Mouse (Mus musculus) CH12.LX (cell line): ENCODE results near the gene Rbpjl. TPM values are rescaled to one million over a fixed set of nuclear protein-coding genes. Genes with fewer than 3 reads are reported as not detected.

ENCODE experiments used
- DNase-seq: peaks from one replicate; pipeline ENCODE4 v3.0.0-alpha.2; 2013; ENCODE audit errors: extremely low read depth
- H3K27ac ChIP-seq: 2 replicates; pipeline ENCODE4 v1.5.1; 2012; ENCODE audit warnings: low read depth, mild to moderate bottlenecking, control low read depth, moderate library complexity; ENCODE audit not compliant: insufficient read depth
- H3K27me3 ChIP-seq: replicated peaks from 2 replicates; pipeline ENCODE3; 2012; ENCODE audit warnings: inconsistent platforms
- H3K36me3 ChIP-seq, 2 experiments: replicated peaks in 1 of 2; 2 replicates each; pipeline versions ENCODE3 to v1.6.1; 2012; ENCODE audit warnings: inconsistent platforms in 1 of 2, low read length in 1 of 2, mild to moderate bottlenecking in 1 of 2, mixed read lengths in 1 of 2, moderate library complexity in 1 of 2; ENCODE audit not compliant: control insufficient read depth in 1 of 2, insufficient read depth in 1 of 2
- H3K4me1 ChIP-seq, 2 experiments: 2 replicates each; pipeline ENCODE4 v1.6.1; 2012; ENCODE audit warnings: inconsistent platforms in 1 of 2, moderate library complexity in 1 of 2; ENCODE audit not compliant: insufficient read depth in 2 of 2, control insufficient read depth in 1 of 2
- H3K4me2 ChIP-seq: 2 replicates; pipeline ENCODE4 v1.6.1; 2012; ENCODE audit warnings: low read depth, mild to moderate bottlenecking, control low read depth; ENCODE audit not compliant: poor library complexity, insufficient read depth, severe bottlenecking
- H3K4me3 ChIP-seq, 3 experiments: fragments of 150-350 bp in 1 of 3; sonication (generic) in 1 of 3; replicated peaks in 1 of 3; 2 replicates each; pipeline versions ENCODE3 to v1.5.1; 2011 to 2012; ENCODE audit warnings: low read depth in 2 of 3, low read length in 2 of 3, mild to moderate bottlenecking in 2 of 3, moderate library complexity in 2 of 3, control low read depth in 1 of 3, improper control_type of control experiment in 1 of 3, inconsistent platforms in 1 of 3, mixed read lengths in 1 of 3; ENCODE audit not compliant: poor library complexity in 1 of 3
- H3K79me2 ChIP-seq: replicated peaks from 2 replicates; pipeline ENCODE4 v1.6.1; 2012; ENCODE audit warnings: mild to moderate bottlenecking, moderate library complexity; ENCODE audit not compliant: control insufficient read depth, poor library complexity, insufficient read depth, severe bottlenecking; ENCODE audit errors: extremely low read depth
- H3K9ac ChIP-seq: 2 replicates; pipeline ENCODE4 v1.6.1; 2012; ENCODE audit warnings: low read depth, mild to moderate bottlenecking, control low read depth, moderate library complexity; ENCODE audit not compliant: insufficient read depth
- H3K9me3 ChIP-seq: replicated peaks from 2 replicates; pipeline ENCODE3; 2012; ENCODE audit warnings: low read length, inconsistent platforms, mixed read lengths
- BHLHE40 ChIP-seq: IDR thresholded peaks from 2 replicates; pipeline ENCODE4 v1.6.1; 2011; ENCODE audit warnings: mild to moderate bottlenecking, low read depth, low read length, improper control_type of control experiment
- CHD1 ChIP-seq: IDR thresholded peaks from 2 replicates; pipeline ENCODE4 v1.6.1; 2012; ENCODE audit warnings: low read depth, low read length, improper control_type of control experiment, inconsistent platforms
- CHD2 ChIP-seq: IDR thresholded peaks from 2 replicates; pipeline ENCODE4 v1.6.1; 2011; ENCODE audit warnings: low read length, improper control_type of control experiment
- CTCF ChIP-seq, 2 experiments: IDR thresholded peaks in 1 of 2; conservative IDR thresholded peaks in 1 of 2; 2 replicates each; pipeline ENCODE4 v1.5.1; 2011 to 2012; ENCODE audit warnings: low read depth in 2 of 2, low read length in 2 of 2, improper control_type of control experiment in 1 of 2, inconsistent platforms in 1 of 2, mild to moderate bottlenecking in 1 of 2, moderate library complexity in 1 of 2
- E2F4 ChIP-seq: IDR thresholded peaks from 2 replicates; pipeline ENCODE4 v1.6.1; 2011; ENCODE audit warnings: low read depth, low read length, improper control_type of control experiment; ENCODE audit not compliant: insufficient replicate concordance
- ELF1 ChIP-seq: IDR thresholded peaks from 2 replicates; pipeline ENCODE4 v1.6.1; 2014; ENCODE audit warnings: low read depth, mild to moderate bottlenecking, inconsistent platforms, low read length, improper control_type of control experiment
- EP300 ChIP-seq: IDR thresholded peaks from 2 replicates; pipeline ENCODE4 v1.6.1; 2011; ENCODE audit warnings: low read length, improper control_type of control experiment
- ETS1 ChIP-seq: conservative IDR thresholded peaks from 2 replicates; pipeline ENCODE4 v1.6.1; 2012; ENCODE audit warnings: low read depth, mild to moderate bottlenecking, inconsistent platforms, low read length, improper control_type of control experiment, moderate library complexity
- GABPA ChIP-seq: IDR thresholded peaks from 2 replicates; pipeline ENCODE4 v1.6.1; 2012; ENCODE audit warnings: low read depth, low read length, improper control_type of control experiment, inconsistent platforms; ENCODE audit not compliant: insufficient replicate concordance
- HCFC1 ChIP-seq: IDR thresholded peaks from 2 replicates; pipeline ENCODE4 v1.6.1; 2012; ENCODE audit warnings: low read depth, mild to moderate bottlenecking, inconsistent platforms, low read length, improper control_type of control experiment
- IRF4 ChIP-seq: IDR thresholded peaks from 2 replicates; pipeline ENCODE4 v1.6.1; 2014; ENCODE audit warnings: low read depth, mild to moderate bottlenecking, inconsistent platforms, low read length, improper control_type of control experiment
- JUN ChIP-seq: IDR thresholded peaks from 2 replicates; pipeline ENCODE4 v1.6.1; 2011; ENCODE audit warnings: low read depth, mild to moderate bottlenecking, low read length, improper control_type of control experiment, moderate library complexity; ENCODE audit not compliant: insufficient read depth
- JUND ChIP-seq: conservative IDR thresholded peaks from 2 replicates; pipeline ENCODE4 v1.6.1; 2011; ENCODE audit warnings: low read depth, low read length, improper control_type of control experiment
- KAT2A ChIP-seq: IDR thresholded peaks from 2 replicates; pipeline ENCODE4 v1.6.1; 2012; ENCODE audit warnings: low read length, improper control_type of control experiment, inconsistent platforms; ENCODE audit not compliant: insufficient replicate concordance
- MAFK ChIP-seq: IDR thresholded peaks from 2 replicates; pipeline ENCODE4 v1.6.1; 2011; ENCODE audit warnings: low read length, improper control_type of control experiment; ENCODE audit not compliant: insufficient replicate concordance
- MAX ChIP-seq: IDR thresholded peaks from 2 replicates; pipeline ENCODE4 v1.6.1; 2011; ENCODE audit warnings: low read length, improper control_type of control experiment
- MAZ ChIP-seq: IDR thresholded peaks from 2 replicates; pipeline ENCODE4 v1.6.1; 2012; ENCODE audit warnings: low read depth, mild to moderate bottlenecking, inconsistent platforms, low read length, improper control_type of control experiment, moderate library complexity
- MEF2A ChIP-seq: IDR thresholded peaks from 2 replicates; pipeline ENCODE4 v1.6.1; 2014; ENCODE audit warnings: low read depth, mild to moderate bottlenecking, inconsistent platforms, low read length, improper control_type of control experiment, borderline replicate concordance
- MXI1 ChIP-seq: IDR thresholded peaks from 2 replicates; pipeline ENCODE4 v1.6.1; 2011; ENCODE audit warnings: mild to moderate bottlenecking, low read depth, low read length, improper control_type of control experiment
- MYC ChIP-seq: IDR thresholded peaks from 2 replicates; pipeline ENCODE4 v1.6.1; 2011; ENCODE audit warnings: low read depth, mild to moderate bottlenecking, improper control_type of control experiment, low read length
- NELFE ChIP-seq: IDR thresholded peaks from 2 replicates; pipeline ENCODE4 v1.6.1; 2011; ENCODE audit warnings: low read depth, low read length, improper control_type of control experiment
- NRF1 ChIP-seq: IDR thresholded peaks from 2 replicates; pipeline ENCODE4 v1.6.1; 2014; ENCODE audit warnings: low read depth, mild to moderate bottlenecking, inconsistent platforms, low read length, improper control_type of control experiment, moderate library complexity
- PAX5 ChIP-seq: IDR thresholded peaks from 2 replicates; pipeline ENCODE4 v1.6.1; 2012; ENCODE audit warnings: low read length, inconsistent platforms, mixed read lengths
- POLR2A ChIP-seq: IDR thresholded peaks from 2 replicates; pipeline ENCODE4 v1.6.1; 2011; ENCODE audit warnings: low read depth, mild to moderate bottlenecking, improper control_type of control experiment, low read length
- POLR2AphosphoS2 ChIP-seq: IDR thresholded peaks from 2 replicates; pipeline ENCODE4 v1.6.1; 2011; ENCODE audit warnings: low read depth, low read length, improper control_type of control experiment
- RAD21 ChIP-seq: IDR thresholded peaks from 2 replicates; pipeline ENCODE4 v1.6.1; 2011; ENCODE audit warnings: low read depth, mild to moderate bottlenecking, low read length, improper control_type of control experiment, moderate library complexity
- RCOR1 ChIP-seq: conservative IDR thresholded peaks from 2 replicates; pipeline ENCODE4 v1.6.1; 2012; ENCODE audit warnings: low read depth, mild to moderate bottlenecking, inconsistent platforms, low read length, improper control_type of control experiment
- SIN3A ChIP-seq: IDR thresholded peaks from 2 replicates; pipeline ENCODE4 v1.6.1; 2012; ENCODE audit warnings: low read length, improper control_type of control experiment, inconsistent platforms
- SMC3 ChIP-seq: IDR thresholded peaks from 2 replicates; pipeline ENCODE4 v1.6.1; 2011; ENCODE audit warnings: low read depth, low read length, improper control_type of control experiment
- TBP ChIP-seq: conservative IDR thresholded peaks from 2 replicates; pipeline ENCODE4 v1.6.1; 2011; ENCODE audit warnings: low read depth, low read length, improper control_type of control experiment
- TCF12 ChIP-seq: IDR thresholded peaks from 2 replicates; pipeline ENCODE4 v1.6.1; 2014; ENCODE audit warnings: low read depth, mild to moderate bottlenecking, inconsistent platforms, low read length, improper control_type of control experiment
- UBTF ChIP-seq: IDR thresholded peaks from 2 replicates; pipeline ENCODE4 v1.6.1; 2012; ENCODE audit warnings: low read depth, mild to moderate bottlenecking, inconsistent platforms, low read length, improper control_type of control experiment, moderate library complexity
- USF1 ChIP-seq: IDR thresholded peaks from 2 replicates; pipeline ENCODE4 v1.6.1; 2014; ENCODE audit warnings: low read depth, mild to moderate bottlenecking, inconsistent platforms, low read length, improper control_type of control experiment
- USF2 ChIP-seq: conservative IDR thresholded peaks from 2 replicates; pipeline ENCODE4 v1.6.1; 2011; ENCODE audit warnings: low read depth, low read length, improper control_type of control experiment
- ZC3H11A ChIP-seq: IDR thresholded peaks from 2 replicates; pipeline ENCODE4 v1.6.1; 2012; ENCODE audit warnings: low read depth, mild to moderate bottlenecking, inconsistent platforms, low read length, improper control_type of control experiment
- ZKSCAN1 ChIP-seq: IDR thresholded peaks from 2 replicates; pipeline ENCODE4 v1.6.1; 2012; ENCODE audit warnings: low read depth, inconsistent platforms, low read length, improper control_type of control experiment, borderline replicate concordance
- ZMIZ1 ChIP-seq: IDR thresholded peaks from 2 replicates; pipeline ENCODE4 v1.6.1; 2012; ENCODE audit warnings: low read depth, mild to moderate bottlenecking, inconsistent platforms, low read length, improper control_type of control experiment
- ZNF384 ChIP-seq: IDR thresholded peaks from 2 replicates; pipeline ENCODE4 v1.6.1; 2012; ENCODE audit warnings: low read depth, low read length, improper control_type of control experiment, inconsistent platforms
- dilution Hi-C: fragments of 300-500 bp; cut with MboI; formaldehyde crosslinking; loops from 2 replicates; pipeline ENCODE4 v1.14.3; 2020; ENCODE audit warnings: low sequenced_read_pairs; ENCODE audit not compliant: extremely low pct_unique_long_range_greater_than_20kb, extremely low pct_ligation_motif_present
- in situ Hi-C: fragments of 300-500 bp; cut with MboI; formaldehyde crosslinking; loops from 3 replicates; pipeline ENCODE4 v1.14.3; 2019; ENCODE audit warnings: low sequenced_read_pairs, low pct_ligation_motif_present, low pct_unique_long_range_greater_than_20kb, mixed read lengths
- polyA plus RNA-seq: library from polyadenylated mRNA; unstranded; fragments of >175 nt; gene quantifications from 2 replicates; pipeline ENCODE4 v1.2.1, GENCODE M21; 2012; ENCODE audit warnings: low read depth; ENCODE audit not compliant: insufficient read length
- total RNA-seq, 2 experiments: library from RNA; depleted of rRNA; stranded (reverse); fragments of 300-350 nt in 1 of 2; fragments of >200 nt in 1 of 2; gene quantifications; 2 replicates each; pipeline ENCODE4 v1.2.3; 2012 to 2014

Rbpjl gene
- total and polyA plus RNA-seq, 3 experiments: 0.08 TPM; not detected in 2

DNA sequence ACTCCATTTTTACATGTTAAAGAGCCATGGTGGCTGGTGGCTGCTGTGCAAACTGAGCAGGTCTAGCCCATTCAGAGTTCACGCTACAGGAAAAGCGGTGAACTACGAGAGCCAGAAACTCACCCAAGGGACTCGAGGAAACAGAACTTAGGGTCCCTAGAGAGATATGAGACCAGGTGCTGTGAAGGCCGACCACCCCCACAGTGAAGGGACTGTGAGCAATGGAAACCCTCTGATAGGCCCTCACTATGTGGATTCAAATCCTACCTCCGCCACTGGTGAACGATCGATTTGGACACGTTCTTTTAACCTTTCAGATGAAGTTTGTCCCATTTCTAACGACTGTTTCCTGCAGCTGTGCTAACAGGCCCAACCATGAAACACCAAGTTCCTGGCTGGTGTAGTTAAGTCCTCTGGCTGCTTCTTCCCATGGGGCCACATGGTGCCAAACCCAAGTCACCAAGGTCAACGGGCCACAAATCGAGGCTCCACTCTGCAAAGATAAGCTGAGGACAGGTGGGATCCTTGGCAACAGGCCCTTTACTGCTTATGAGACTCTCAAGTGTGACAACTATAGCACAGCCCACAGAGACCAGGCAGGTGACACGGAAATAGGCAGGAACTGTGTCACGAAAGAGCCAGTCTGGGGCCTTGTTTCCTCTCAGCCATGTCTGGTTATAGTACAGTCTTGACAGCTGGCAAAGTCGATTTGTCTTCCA lies 19.9 kb downstream of the Rbpjl start:
- peak overlapping the region; percentile 89 for H3K27ac ChIP-seq
- in situ Hi-C loops: loop anchor here (5.0 to 25.0 kb wide), 2 partner anchors 34 to 314 kb away; partner anchors contain the start of genes Dnttip1, Sys1 and Wfdc3
- no peaks in the 10 kb centered on the region for H3K27me3 ChIP-seq
- H3K36me3 ChIP-seq: peaks cover 29 to 41% of the 10 kb centered on the region in 2 experiments
- H3K4me1 ChIP-seq: peaks cover 19 to 49% of the 10 kb centered on the region in 2 experiments
- peak; percentile 91 for DNase-seq
- H3K4me2 ChIP-seq: peak overlapping the region; percentile 34; the same call in 1 of the 2 replicates
- dilution Hi-C loops: no loop called here
- TF ChIP-seq MAFK (0 out of 2 replicates have a peak, but pooled peaks have one; percentile 26), USF1 (no peak), MXI1 (peak; percentile 41; the same call in 1 of the 2 replicates), JUN (no peak), MYC (peak; percentile 60; the same call in 1 of the 2 replicates), NELFE (no peak), ZNF384 (no peak), EP300 (peak; percentile 82), KAT2A (0 out of 2 replicates have a peak, but pooled peaks have one; percentile 70), TBP (0 out of 2 replicates have a peak, but pooled peaks have one; percentile 34), GABPA (no peak), NRF1 (no peak), SIN3A (no peak; the same call in 1 of the 2 replicates), SMC3 (peak; percentile 4; the same call in 1 of the 2 replicates), POLR2A (0 out of 2 replicates have a peak, but pooled peaks have one; percentile 24), USF2 (no peak; the same call in 1 of the 2 replicates), RCOR1 (no peak), BHLHE40 (peak; percentile 86), ETS1 (peak; percentile 80), MAX (no peak; the same call in 1 of the 2 replicates), CTCF (conservative IDR thresholded peaks at IDR 0.05 in 1 of 2, IDR thresholded peaks at IDR 0.05 in 1 of 2; ENCODE audit: low read depth in 2 of 2, low read length in 2 of 2) (no peak), ZKSCAN1 (no peak), ZC3H11A (no peak), PAX5 (no peak), HCFC1 (0 out of 2 replicates have a peak, but pooled peaks have one; percentile 16), ZMIZ1 (no peak), POLR2AphosphoS2 (no peak), CHD2 (peak; percentile 66), IRF4 (peak; percentile 71), TCF12 (peak; percentile 86), JUND (no peak), ELF1 (peak; percentile 61; the same call in 1 of the 2 replicates), MAZ (peak; percentile 73; the same call in 1 of the 2 replicates), E2F4 (no peak), RAD21 (no peak; the same call in 1 of the 2 replicates), MEF2A (peak; percentile 36; the same call in 1 of the 2 replicates), UBTF (no peak), CHD1 (no peak)
- H3K9me3 ChIP-seq: peaks cover 5% of the 10 kb centered on the region
- H3K79me2 ChIP-seq: no peaks in the 10 kb centered on the region
- no peak overlapping the region for H3K4me3 ChIP-seq
- H3K9ac ChIP-seq: no peak overlapping the region
